Mouse (Mus musculus) limb, embryonic 15.5 days (tissue): ENCODE measurements at regions not wholly inside any gene's neighbourhood (a gene's known extent, or its start where the extent isn't known, plus 50 kb on each side); places are given as distances from the start of the nearest gene placed in this dataset.

Source experiments
- ATAC-seq: fragments of 200-750 bp; cut with Nextera tagmentation; 2 replicates; pipeline ENCODE4 v1.8.0; 2017; ENCODE audit warnings: low read depth, moderate TSS enrichment; ENCODE audit not compliant: insufficient number of reproducible peaks, low FRiP score, low TSS enrichment
- H3K27ac ChIP-seq: fragments of 300-500 bp; sonication (generic); 2 replicates; pipeline ENCODE4 v1.5.1; 2015; ENCODE audit warnings: moderate library complexity, mild to moderate bottlenecking, inconsistent platforms
- H3K27me3 ChIP-seq: fragments of 300-500 bp; sonication (generic); 2 replicates; pipeline ENCODE4 v1.6.1; 2015; ENCODE audit warnings: inconsistent platforms
- H3K36me3 ChIP-seq: fragments of 300-500 bp; sonication (generic); 2 replicates; pipeline ENCODE4 v1.6.1; 2015; ENCODE audit warnings: inconsistent platforms
- H3K4me1 ChIP-seq: fragments of 300-500 bp; sonication (generic); 2 replicates; pipeline ENCODE4 v1.6.1; 2015; ENCODE audit warnings: inconsistent platforms
- H3K4me2 ChIP-seq: fragments of 300-500 bp; sonication (generic); 2 replicates; pipeline ENCODE4 v1.6.1; 2015; ENCODE audit warnings: mild to moderate bottlenecking, inconsistent platforms
- H3K4me3 ChIP-seq: fragments of 300-500 bp; sonication (generic); 2 replicates; pipeline ENCODE4 v1.5.1; 2015; ENCODE audit warnings: mild to moderate bottlenecking, inconsistent platforms
- H3K9ac ChIP-seq: fragments of 300-500 bp; sonication (generic); 2 replicates; pipeline ENCODE4 v1.6.1; 2015; ENCODE audit warnings: inconsistent platforms
- H3K9me3 ChIP-seq: fragments of 300-500 bp; sonication (generic); 2 replicates; pipeline ENCODE4 v1.6.1; 2016; ENCODE audit warnings: inconsistent platforms
- WGBS: fragments of 180-500 bp; shearing (Covaris S2); methylation state at CpG from one replicate; pipeline ENCODE4 v1.1.7; 2015; 5-methylcytosine and 5-hydroxymethylcytosine counted together

GRCm38 (mm10) chr12:68585524-68585872 lies 573.5 kb downstream of the Rps29 start:
- Histone ChIP-seq H3K4me2 (no peak overlapping the region), H3K36me3 (no peaks in the 10 kb centered on the region), H3K27ac (no peak overlapping the region), H3K9me3 (no peaks in the 10 kb centered on the region), H3K27me3 (no peaks in the 10 kb centered on the region), H3K4me1 (no peaks in the 10 kb centered on the region), H3K4me3 (no peak overlapping the region), H3K9ac (no peak overlapping the region)
- ATAC-seq = no peak
- WGBS = 76% methylated on average over 3 of the region's 3 CpGs

- Histone ChIP-seq H3K9ac (no peak overlapping the region), H3K4me2 (no peak overlapping the region), H3K36me3 (no peaks in the 10 kb centered on the region), H3K27me3 (no peaks in the 10 kb centered on the region), H3K4me1 (no peaks in the 10 kb centered on the region), H3K27ac (no peak overlapping the region), H3K9me3 (no peaks in the 10 kb centered on the region), H3K4me3 (no peak overlapping the region)
- 45% methylated on average over 6 of the region's 6 CpGs for WGBS
- no peak for ATAC-seq
Observed at GRCm38 (mm10) chr12:68584786-68585523, 574.0 kb downstream of the Rps29 start.

GRCm38 (mm10) chr12:68579909-68580308 lies 579.1 kb downstream of the Rps29 start:
- Histone ChIP-seq H3K9ac (no peak overlapping the region), H3K4me3 (no peak overlapping the region), H3K27me3 (no peaks in the 10 kb centered on the region), H3K4me2 (no peak overlapping the region), H3K27ac (no peak overlapping the region), H3K4me1 (no peaks in the 10 kb centered on the region), H3K9me3 (no peaks in the 10 kb centered on the region), H3K36me3 (no peaks in the 10 kb centered on the region)
- WGBS = 67% methylated on average over 5 of the region's 5 CpGs
- no peak for ATAC-seq

GRCm38 (mm10) chr12:68577453-68577852 lies 581.5 kb downstream of the Rps29 start:
- Histone ChIP-seq H3K9ac (no peak overlapping the region), H3K9me3 (no peaks in the 10 kb centered on the region), H3K4me1 (no peaks in the 10 kb centered on the region), H3K27ac (no peak overlapping the region), H3K27me3 (no peaks in the 10 kb centered on the region), H3K36me3 (no peaks in the 10 kb centered on the region), H3K4me2 (no peak overlapping the region), H3K4me3 (no peak overlapping the region)
- ATAC-seq = no peak
- WGBS = 73% methylated on average over 6 of the region's 6 CpGs

GRCm38 (mm10) chr12:68576855-68577254 lies 582.1 kb downstream of the Rps29 start:
- no peak overlapping the region for H3K4me2 ChIP-seq
- no peak overlapping the region for H3K9ac ChIP-seq
- WGBS = 49% methylated on average over 7 of the region's 7 CpGs
- H3K27ac ChIP-seq = no peak overlapping the region
- no peak overlapping the region for H3K4me3 ChIP-seq
- no peaks in the 10 kb centered on the region for H3K27me3 ChIP-seq
- no peaks in the 10 kb centered on the region for H3K9me3 ChIP-seq
- no peaks in the 10 kb centered on the region for H3K36me3 ChIP-seq
- no peak for ATAC-seq
- no peaks in the 10 kb centered on the region for H3K4me1 ChIP-seq

- H3K27me3 ChIP-seq = no peaks in the 10 kb centered on the region
- H3K9me3 ChIP-seq = no peaks in the 10 kb centered on the region
- no peaks in the 10 kb centered on the region for H3K4me1 ChIP-seq
- H3K36me3 ChIP-seq = no peaks in the 10 kb centered on the region
- H3K9ac ChIP-seq = no peak overlapping the region
- no peak overlapping the region for H3K4me2 ChIP-seq
- WGBS = 50% methylated on average over 7 of the region's 7 CpGs
- H3K27ac ChIP-seq = no peak overlapping the region
- no peak overlapping the region for H3K4me3 ChIP-seq
- ATAC-seq = no peak
Observed at GRCm38 (mm10) chr12:68554943-68555627, 603.9 kb downstream of the Rps29 start.

GRCm38 (mm10) chr12:68554292-68554691 lies 604.7 kb downstream of the Rps29 start:
- H3K27ac ChIP-seq = no peak overlapping the region
- ATAC-seq = no peak
- no peak overlapping the region for H3K4me2 ChIP-seq
- H3K4me1 ChIP-seq = no peaks in the 10 kb centered on the region
- H3K9me3 ChIP-seq = no peaks in the 10 kb centered on the region
- WGBS = 48% methylated on average over 2 of the region's 2 CpGs
- H3K4me3 ChIP-seq = no peak overlapping the region
- no peak overlapping the region for H3K9ac ChIP-seq
- H3K36me3 ChIP-seq = no peaks in the 10 kb centered on the region
- no peaks in the 10 kb centered on the region for H3K27me3 ChIP-seq

GRCm38 (mm10) chr12:68541811-68542210 lies 617.2 kb downstream of the Rps29 start:
- 70% methylated on average over 3 of the region's 3 CpGs for WGBS
- H3K9ac ChIP-seq = no peak overlapping the region
- H3K4me2 ChIP-seq = no peak overlapping the region
- H3K36me3 ChIP-seq = no peaks in the 10 kb centered on the region
- ATAC-seq = no peak
- H3K4me1 ChIP-seq = no peaks in the 10 kb centered on the region
- no peak overlapping the region for H3K27ac ChIP-seq
- H3K4me3 ChIP-seq = no peak overlapping the region
- no peaks in the 10 kb centered on the region for H3K9me3 ChIP-seq
- H3K27me3 ChIP-seq = no peaks in the 10 kb centered on the region

- Histone ChIP-seq H3K9me3 (no peaks in the 10 kb centered on the region), H3K27ac (no peak overlapping the region), H3K4me1 (no peaks in the 10 kb centered on the region), H3K9ac (no peak overlapping the region), H3K4me2 (no peak overlapping the region), H3K27me3 (no peaks in the 10 kb centered on the region), H3K36me3 (no peaks in the 10 kb centered on the region), H3K4me3 (no peak overlapping the region)
- ATAC-seq = no peak
- 63% methylated on average over 4 of the region's 4 CpGs for WGBS
Observed at GRCm38 (mm10) chr12:68500794-68501193, 658.2 kb downstream of the Rps29 start.

GRCm38 (mm10) chr12:68463032-68463431 lies 696.0 kb downstream of the Rps29 start:
- Histone ChIP-seq H3K36me3 (no peaks in the 10 kb centered on the region), H3K4me2 (no peak overlapping the region), H3K4me1 (peaks cover 2% of the 10 kb centered on the region; the same call in 1 of the 2 replicates), H3K9ac (no peak overlapping the region), H3K4me3 (no peak overlapping the region), H3K27me3 (no peaks in the 10 kb centered on the region), H3K9me3 (no peaks in the 10 kb centered on the region), H3K27ac (no peak overlapping the region)
- ATAC-seq = no peak
- 47% methylated on average over 4 of the region's 4 CpGs for WGBS

GRCm38 (mm10) chr12:68458196-68458595 lies 700.8 kb downstream of the Rps29 start:
- Histone ChIP-seq H3K9ac (no peak overlapping the region), H3K4me3 (no peak overlapping the region), H3K27ac (no peak overlapping the region), H3K27me3 (no peaks in the 10 kb centered on the region), H3K9me3 (no peaks in the 10 kb centered on the region), H3K4me1 (0 out of 2 replicates have a peak, but pooled peaks cover 2% of the 10 kb centered on the region), H3K36me3 (no peaks in the 10 kb centered on the region), H3K4me2 (no peak overlapping the region)
- 81% methylated on average over 7 of the region's 7 CpGs for WGBS
- ATAC-seq = no peak

GRCm38 (mm10) chr12:68426601-68427000 lies 732.4 kb downstream of the Rps29 start:
- WGBS = 64% methylated on average over 1 of the region's 1 CpGs
- no peak overlapping the region for H3K4me3 ChIP-seq
- H3K27ac ChIP-seq = no peak overlapping the region
- H3K9me3 ChIP-seq = no peaks in the 10 kb centered on the region
- H3K4me1 ChIP-seq = no peaks in the 10 kb centered on the region
- no peak overlapping the region for H3K9ac ChIP-seq
- no peak overlapping the region for H3K4me2 ChIP-seq
- no peak for ATAC-seq
- H3K36me3 ChIP-seq = no peaks in the 10 kb centered on the region
- H3K27me3 ChIP-seq = no peaks in the 10 kb centered on the region
